Mouse (Mus musculus): ENCODE measurements at regions not wholly inside any gene's neighbourhood (a gene's known extent, or its start where the extent isn't known, plus 50 kb on each side); places are given as distances from the start of the nearest gene placed in this dataset.
A peak's percentile ranks its signal among the peaks of the same experiment; 100 is the strongest.
"Not testable (repeated sequence)": the region's sequence is repeated elsewhere in the genome, so short reads cannot be mapped to it uniquely, and the experiment has no call there.

DNA sequence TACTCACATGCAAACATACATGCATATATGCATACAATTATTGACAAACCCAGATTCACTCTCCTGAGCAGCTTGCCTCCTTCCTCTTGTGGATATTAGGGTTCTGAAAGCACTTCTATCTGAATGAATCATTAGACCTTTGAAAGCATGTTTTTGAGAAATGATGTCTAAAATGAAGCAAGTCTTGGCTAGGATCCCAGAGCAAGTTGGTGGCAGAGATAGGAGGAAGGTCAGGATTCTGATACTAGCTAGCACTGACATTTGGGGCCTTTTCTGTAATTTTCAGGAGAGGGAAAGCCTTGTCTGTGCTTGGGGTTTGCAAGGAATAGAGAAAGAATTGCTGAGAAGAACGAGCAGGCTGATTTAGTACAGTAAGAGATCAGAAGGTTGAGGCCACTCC, 114.3 kb downstream of the Sst start:
- Histone ChIP-seq H3K4me1 (replicated peaks) (no peaks in the 10 kb centered on the region), H3K9me3 (no peaks in the 10 kb centered on the region), H3K27me3 (no peaks in the 10 kb centered on the region), H3K4me2 (no peak overlapping the region), H3K9ac (no peak overlapping the region), H3K4me3 (no peak overlapping the region), H3K36me3 (no peaks in the 10 kb centered on the region), H3K27ac (no peak overlapping the region)
- no peak for ATAC-seq (ENCODE audit: low FRiP score)
- WGBS, result 53% methylated on average over 1 of the region's 1 CpGs

DNA sequence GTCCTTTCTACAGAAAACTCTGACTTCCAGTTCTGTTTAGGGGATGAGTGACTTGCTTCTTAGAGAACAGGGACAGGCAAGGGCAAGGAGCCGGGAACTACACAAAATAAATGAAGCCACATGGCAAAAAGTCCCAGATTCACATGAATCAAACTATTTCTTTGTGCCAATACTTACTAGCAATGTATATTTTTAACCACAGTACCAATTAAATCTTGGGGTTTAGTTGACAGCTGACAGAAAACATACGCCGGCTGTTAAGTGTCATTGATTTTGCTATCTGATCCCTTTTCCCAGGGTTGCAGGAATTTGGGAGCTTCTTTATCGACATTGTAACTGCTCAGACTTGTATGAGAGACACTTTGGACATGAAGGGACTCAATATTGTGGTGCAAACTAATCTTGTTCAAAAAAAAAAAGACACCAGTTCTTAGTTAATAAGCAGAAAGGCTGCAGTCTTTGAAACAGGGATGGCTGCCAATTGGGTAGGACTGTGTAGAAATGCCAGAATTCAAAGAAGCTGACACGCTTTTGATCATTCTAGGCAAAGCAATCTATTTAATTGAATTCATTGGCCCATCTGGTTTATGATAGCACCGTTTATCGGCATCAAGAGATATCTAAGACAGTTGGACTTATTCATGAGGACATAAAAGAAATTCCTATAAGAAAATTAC, 132.5 kb downstream of the Sst start:
- Histone ChIP-seq H3K27me3 (no peaks in the 10 kb centered on the region), H3K4me2 (no peak overlapping the region), H3K4me3 (no peak overlapping the region), H3K9ac (no peak overlapping the region), H3K36me3 (no peaks in the 10 kb centered on the region), H3K9me3 (no peaks in the 10 kb centered on the region), H3K4me1 (replicated peaks) (no peaks in the 10 kb centered on the region), H3K27ac (no peak overlapping the region)
- no peak for ATAC-seq (ENCODE audit: low FRiP score)
- WGBS, result 83% methylated on average over 7 of the region's 7 CpGs

DNA sequence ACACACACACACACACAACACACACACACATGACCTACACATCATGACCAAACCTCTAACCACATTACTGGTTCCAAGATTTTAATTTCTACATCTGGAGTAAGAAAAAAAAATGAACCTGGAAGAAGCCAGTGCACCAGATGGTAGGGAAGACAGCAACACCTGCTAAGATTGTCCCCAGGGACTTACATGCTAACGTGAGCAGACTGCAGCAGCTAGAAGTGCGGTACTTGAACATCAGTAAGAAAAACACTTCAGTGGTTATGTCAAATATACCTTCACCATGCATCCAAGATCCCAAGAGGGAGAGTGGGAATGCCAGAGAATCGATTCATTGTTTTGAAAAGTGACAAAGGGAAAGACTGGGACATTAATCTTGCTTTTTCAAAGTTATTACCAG, 153.7 kb downstream of the Sst start:
- 36% methylated on average over 3 of the region's 3 CpGs for WGBS
- no peak overlapping the region for H3K9ac ChIP-seq
- no peak for ATAC-seq (ENCODE audit: low FRiP score)
- H3K4me2 ChIP-seq, result no peak overlapping the region
- no peak overlapping the region for H3K27ac ChIP-seq
- no peak overlapping the region for H3K4me3 ChIP-seq
- no peaks in the 10 kb centered on the region for H3K9me3 ChIP-seq
- H3K4me1 ChIP-seq (replicated peaks), result peaks cover 8% of the 10 kb centered on the region
- no peaks in the 10 kb centered on the region for H3K36me3 ChIP-seq
- no peaks in the 10 kb centered on the region for H3K27me3 ChIP-seq

DNA sequence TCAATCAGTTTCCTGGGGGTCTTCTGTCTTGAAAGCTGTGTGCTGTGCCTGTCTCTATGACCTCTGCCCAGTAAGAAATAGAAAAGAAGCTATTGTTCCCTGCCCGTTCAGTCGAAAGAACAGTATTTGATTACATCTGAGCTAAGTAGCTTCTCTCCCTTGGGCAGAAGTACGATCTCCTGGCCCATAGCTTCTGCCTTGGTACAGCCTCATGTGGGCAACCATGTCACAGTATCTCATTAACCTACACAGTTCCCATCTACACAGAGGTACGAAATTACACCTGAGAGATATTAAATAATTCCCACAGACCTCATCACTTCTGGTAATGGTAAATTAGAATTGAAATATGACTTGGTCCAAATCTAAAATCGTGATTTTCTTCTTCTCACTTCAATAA, 155.0 kb downstream of the Sst start:
- WGBS, result 36% methylated on average over 5 of the region's 5 CpGs
- no peak for ATAC-seq (ENCODE audit: low FRiP score)
- no peak overlapping the region for H3K9ac ChIP-seq

DNA sequence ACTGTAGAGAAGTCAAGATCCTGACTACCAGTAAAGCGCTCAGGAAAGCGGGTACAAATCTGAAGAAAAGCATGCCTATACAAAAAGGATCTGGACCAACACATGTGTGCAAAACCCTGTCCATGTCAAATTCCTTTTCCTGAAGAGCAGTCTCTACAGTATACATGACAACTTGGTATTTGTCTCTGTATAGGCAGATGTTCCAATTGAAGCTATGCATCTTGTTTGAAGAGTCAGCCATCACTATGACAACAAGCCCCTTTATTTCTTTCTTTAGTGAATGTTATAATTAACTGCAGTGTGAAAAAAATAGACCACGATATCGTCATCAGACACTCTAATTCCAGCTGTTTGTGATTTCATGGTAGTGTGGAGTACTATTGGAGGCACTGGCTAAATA, 164.2 kb downstream of the Sst start:
- H3K36me3 ChIP-seq, result no peaks in the 10 kb centered on the region
- H3K9ac ChIP-seq, result no peak overlapping the region
- no peak overlapping the region for H3K4me2 ChIP-seq
- 79% methylated on average over 4 of the region's 4 CpGs for WGBS
- no peaks in the 10 kb centered on the region for H3K27me3 ChIP-seq
- H3K4me1 ChIP-seq (replicated peaks), result no peaks in the 10 kb centered on the region
- no peak overlapping the region for H3K4me3 ChIP-seq
- ATAC-seq (ENCODE audit: low FRiP score), result no peak
- H3K9me3 ChIP-seq, result no peaks in the 10 kb centered on the region
- no peak overlapping the region for H3K27ac ChIP-seq

More for the DNA sequence above, 155.0 kb downstream of the Sst start:
- Histone ChIP-seq H3K4me1 (replicated peaks) (peaks cover 8% of the 10 kb centered on the region), H3K27ac (no peak overlapping the region), H3K27me3 (no peaks in the 10 kb centered on the region), H3K4me3 (no peak overlapping the region), H3K36me3 (no peaks in the 10 kb centered on the region), H3K9me3 (no peaks in the 10 kb centered on the region), H3K4me2 (no peak overlapping the region)

DNA sequence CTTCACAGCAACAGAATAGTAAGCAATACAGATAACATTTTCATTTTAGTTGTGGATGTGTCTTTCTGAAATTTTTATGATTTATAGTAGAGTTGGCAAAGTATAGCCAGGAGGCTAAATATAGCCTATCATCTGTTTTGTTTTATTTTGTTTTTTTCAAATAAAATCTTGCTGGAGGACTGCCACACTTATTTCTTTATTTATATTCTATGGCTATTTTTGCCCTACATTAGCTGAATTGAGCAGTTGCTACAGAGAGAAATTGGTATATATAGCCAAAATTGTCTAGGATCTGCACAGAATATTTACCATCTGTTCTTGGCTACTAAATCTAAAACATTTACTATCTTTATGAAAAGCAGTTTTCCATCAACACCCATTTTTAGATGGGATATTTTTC, 169.0 kb downstream of the Sst start:
- no peak for ATAC-seq (ENCODE audit: low FRiP score)
- no peaks in the 10 kb centered on the region for H3K4me1 ChIP-seq (replicated peaks)
- no peaks in the 10 kb centered on the region for H3K36me3 ChIP-seq
- no peaks in the 10 kb centered on the region for H3K27me3 ChIP-seq
- H3K9me3 ChIP-seq, result no peaks in the 10 kb centered on the region
- H3K4me2 ChIP-seq, result no peak overlapping the region
- no peak overlapping the region for H3K9ac ChIP-seq
- no peak overlapping the region for H3K4me3 ChIP-seq
- no peak overlapping the region for H3K27ac ChIP-seq

DNA sequence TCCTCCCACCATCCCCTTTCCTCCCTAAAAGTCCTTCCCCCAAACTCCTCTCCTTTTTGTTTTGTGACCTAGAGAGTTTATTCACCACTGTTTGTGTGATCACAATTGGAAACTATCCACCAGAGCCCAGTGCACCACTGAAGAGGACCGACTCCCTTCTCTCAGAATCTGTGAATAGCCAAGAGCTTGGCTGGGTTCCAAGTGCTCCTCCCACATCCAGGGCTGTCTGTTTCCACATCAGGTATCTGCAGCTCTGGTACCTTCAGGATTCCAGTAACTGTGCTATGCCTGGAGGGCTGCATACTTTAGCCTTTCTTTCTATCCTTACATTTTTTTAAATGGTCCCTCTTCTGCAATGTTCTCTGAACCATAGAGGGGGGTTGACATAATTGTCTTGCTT, 180.5 kb upstream of the Masp1 start:
- H3K27ac ChIP-seq, result no peak overlapping the region
- WGBS, result 45% methylated on average over 1 of the region's 1 CpGs
- no peak for ATAC-seq (ENCODE audit: low FRiP score)

DNA sequence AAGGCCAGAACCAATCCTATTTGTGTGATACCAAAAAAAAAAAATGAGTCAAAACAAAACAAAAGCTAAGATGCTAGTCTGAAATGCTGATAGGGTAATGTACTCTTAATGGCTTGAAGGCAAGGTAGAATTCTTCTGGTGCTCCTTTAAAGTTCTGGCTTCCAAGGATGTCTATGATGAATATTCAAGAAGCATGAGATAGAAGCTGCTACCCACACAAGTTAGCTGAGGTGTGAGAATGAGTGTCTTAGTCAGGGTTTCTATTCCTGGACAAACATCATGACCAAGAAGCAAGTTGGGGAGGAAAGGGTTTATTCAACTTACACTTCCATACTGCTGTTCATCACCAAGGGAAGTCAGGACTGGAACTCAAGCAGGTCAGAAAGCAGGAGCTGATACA, 173.6 kb upstream of the Masp1 start:
- not testable (repeated sequence) for H3K27ac ChIP-seq

More for the DNA sequence above, 180.5 kb upstream of the Masp1 start:
- H3K4me2 ChIP-seq, result no peak overlapping the region
- no peaks in the 10 kb centered on the region for H3K4me1 ChIP-seq (replicated peaks)
- H3K4me3 ChIP-seq, result no peak overlapping the region
- H3K9ac ChIP-seq, result no peak overlapping the region
- H3K27me3 ChIP-seq, result no peaks in the 10 kb centered on the region
- no peaks in the 10 kb centered on the region for H3K9me3 ChIP-seq
- no peaks in the 10 kb centered on the region for H3K36me3 ChIP-seq

DNA sequence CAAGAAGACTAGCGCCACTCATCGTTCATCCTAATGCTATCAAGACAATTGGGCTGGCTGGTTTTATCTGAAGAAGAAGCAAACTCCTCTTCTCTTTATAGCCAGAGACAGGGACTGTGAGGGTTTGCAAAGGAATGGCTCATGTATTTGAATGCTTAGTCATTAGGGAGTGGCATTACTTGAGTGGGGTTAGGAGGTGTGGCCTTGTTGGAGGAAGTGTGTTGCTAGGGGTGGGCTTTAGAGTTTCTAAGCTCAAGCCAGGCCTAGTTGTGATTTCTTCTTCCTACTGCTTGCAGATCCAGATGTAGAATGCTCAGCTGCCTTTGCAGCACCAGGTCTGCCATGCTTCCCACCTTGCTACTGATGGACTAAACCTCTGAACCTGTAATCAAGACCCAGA, 169.4 kb upstream of the Masp1 start:
- ATAC-seq (ENCODE audit: low FRiP score), result no peak
- Histone ChIP-seq H3K27me3 (no peaks in the 10 kb centered on the region), H3K9ac (no peak overlapping the region), H3K27ac (no peak overlapping the region), H3K4me1 (replicated peaks) (0 out of 2 replicates have a peak, but pooled peaks cover 7% of the 10 kb centered on the region), H3K9me3 (no peaks in the 10 kb centered on the region), H3K36me3 (no peaks in the 10 kb centered on the region), H3K4me3 (no peak overlapping the region), H3K4me2 (no peak overlapping the region)
- WGBS, result 98% methylated on average over 2 of the region's 2 CpGs

More for the DNA sequence above, 173.6 kb upstream of the Masp1 start:
- ATAC-seq (ENCODE audit: low FRiP score); H3K4me3 ChIP-seq; H3K4me2 ChIP-seq; H3K36me3 ChIP-seq; H3K9ac ChIP-seq; H3K9me3 ChIP-seq; H3K4me1 ChIP-seq (replicated peaks); H3K27me3 ChIP-seq: not testable (repeated sequence)

DNA sequence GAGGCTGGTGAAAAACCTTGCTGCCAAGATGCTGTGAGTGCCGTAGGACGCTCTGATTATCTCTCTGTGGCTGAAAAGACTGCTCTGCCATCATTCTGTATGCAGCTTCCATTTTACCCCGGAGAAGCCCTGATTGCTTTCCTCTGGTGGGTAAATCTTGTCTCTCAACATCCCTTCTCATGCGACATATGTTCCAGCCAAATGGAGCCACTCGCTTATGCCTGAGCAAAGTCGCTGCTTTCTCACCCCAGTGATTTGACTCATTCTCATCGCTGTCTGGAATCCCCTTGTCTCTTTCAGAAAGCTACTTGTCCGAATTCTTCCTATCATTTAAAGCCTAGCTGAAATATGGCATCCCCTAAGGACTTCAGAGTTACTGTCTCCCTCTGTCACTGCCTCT, 166.2 kb upstream of the Masp1 start:
- no peaks in the 10 kb centered on the region for H3K9me3 ChIP-seq
- H3K4me2 ChIP-seq, result no peak overlapping the region
- H3K27me3 ChIP-seq, result no peaks in the 10 kb centered on the region
- H3K36me3 ChIP-seq, result no peaks in the 10 kb centered on the region
- no peak overlapping the region for H3K9ac ChIP-seq
- WGBS, result 80% methylated on average over 8 of the region's 8 CpGs
- H3K4me1 ChIP-seq (replicated peaks), result 0 out of 2 replicates have a peak, but pooled peaks cover 7% of the 10 kb centered on the region
- H3K4me3 ChIP-seq, result no peak overlapping the region
- ATAC-seq (ENCODE audit: low FRiP score), result no peak
- peak overlapping the region; percentile 67 for H3K27ac ChIP-seq

DNA sequence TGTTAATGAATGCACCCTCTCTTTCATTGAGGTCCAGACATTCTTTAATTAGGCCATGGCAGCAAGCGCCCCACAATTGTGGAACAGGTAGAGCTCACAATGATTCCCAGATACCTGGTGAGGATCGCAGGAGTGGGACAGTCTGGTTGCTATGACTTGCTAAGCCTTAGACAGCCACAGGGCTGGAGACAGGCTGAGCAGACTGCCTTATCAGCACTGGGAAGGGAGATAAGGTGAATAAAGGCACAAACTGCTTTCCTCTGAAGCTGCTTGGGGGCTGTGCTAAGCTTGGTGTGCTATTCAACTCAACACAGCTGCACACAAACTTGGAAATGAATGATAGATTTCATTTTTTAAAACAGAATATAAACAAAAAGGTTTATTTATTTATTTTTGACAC, 159.8 kb upstream of the Masp1 start:
- no peak for ATAC-seq (ENCODE audit: low FRiP score)
- H3K4me2 ChIP-seq, result no peak overlapping the region
- H3K4me1 ChIP-seq (replicated peaks), result no peaks in the 10 kb centered on the region
- H3K27me3 ChIP-seq, result no peaks in the 10 kb centered on the region
- no peak overlapping the region for H3K9ac ChIP-seq
- no peak overlapping the region for H3K4me3 ChIP-seq
- no peak overlapping the region for H3K27ac ChIP-seq
- H3K36me3 ChIP-seq, result no peaks in the 10 kb centered on the region
- no peaks in the 10 kb centered on the region for H3K9me3 ChIP-seq
- 84% methylated on average over 2 of the region's 2 CpGs for WGBS

DNA sequence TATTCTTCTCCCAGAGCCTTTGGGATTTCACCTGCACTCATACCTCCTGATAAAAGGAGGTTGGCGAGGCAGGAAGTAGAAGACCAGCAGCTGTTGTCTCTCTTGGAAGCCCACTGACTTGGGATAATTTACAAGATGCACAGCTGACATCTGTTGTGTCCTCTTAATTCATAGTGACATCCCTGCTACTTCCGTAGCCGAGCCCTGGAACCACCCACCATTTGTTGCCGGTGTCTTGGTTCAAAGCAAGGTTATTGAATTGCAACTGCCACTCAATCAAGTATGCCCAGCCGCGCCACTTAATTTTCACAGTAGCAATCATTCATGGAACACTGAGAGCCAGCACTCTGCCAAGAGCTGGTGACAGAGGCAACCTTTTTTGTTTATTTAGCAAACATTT, 151.8 kb upstream of the Masp1 start:
- 29% methylated on average over 6 of the region's 6 CpGs for WGBS
- ATAC-seq (ENCODE audit: low FRiP score), result no peak
- H3K9me3 ChIP-seq, result no peaks in the 10 kb centered on the region

DNA sequence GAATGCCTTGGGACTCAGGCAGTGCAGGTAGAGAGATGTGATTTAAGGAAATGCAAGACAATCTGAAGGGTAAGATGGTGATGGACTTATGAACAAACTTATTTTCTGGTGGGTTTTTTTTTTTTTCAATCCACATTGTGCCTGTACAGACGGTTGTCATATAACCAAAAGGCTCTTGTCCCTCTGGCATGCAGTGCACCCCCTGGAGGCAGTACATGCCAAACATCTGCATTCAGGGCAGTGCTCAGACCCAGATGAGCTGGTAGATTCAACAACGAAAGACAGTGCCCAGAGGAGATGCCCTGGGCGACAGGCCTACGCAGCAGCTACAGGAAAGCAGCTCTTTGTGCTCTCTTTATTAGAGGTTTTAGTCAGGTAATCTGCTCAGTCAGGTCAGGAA, 149.5 kb upstream of the Masp1 start:
- Histone ChIP-seq H3K4me3 (no peak overlapping the region), H3K9ac (no peak overlapping the region), H3K27ac (peak overlapping the region; percentile 48), H3K9me3 (no peaks in the 10 kb centered on the region), H3K36me3 (no peaks in the 10 kb centered on the region), H3K4me1 (replicated peaks) (peaks cover 9% of the 10 kb centered on the region; the same call in 1 of the 2 replicates), H3K27me3 (no peaks in the 10 kb centered on the region), H3K4me2 (no peak overlapping the region)
- 66% methylated on average over 4 of the region's 4 CpGs for WGBS
- ATAC-seq (ENCODE audit: low FRiP score), result no peak

More for the DNA sequence above, 151.8 kb upstream of the Masp1 start:
- Histone ChIP-seq H3K4me3 (no peak overlapping the region), H3K4me2 (no peak overlapping the region), H3K36me3 (no peaks in the 10 kb centered on the region), H3K4me1 (replicated peaks) (peaks cover 9% of the 10 kb centered on the region; the same call in 1 of the 2 replicates), H3K9ac (no peak overlapping the region), H3K27ac (no peak overlapping the region), H3K27me3 (no peaks in the 10 kb centered on the region)
